Mouse (Mus musculus): ENCODE measurements at regions not wholly inside any gene's neighbourhood (a gene's known extent, or its start where the extent isn't known, plus 50 kb on each side); places are given as distances from the start of the nearest gene placed in this dataset.

DNA sequence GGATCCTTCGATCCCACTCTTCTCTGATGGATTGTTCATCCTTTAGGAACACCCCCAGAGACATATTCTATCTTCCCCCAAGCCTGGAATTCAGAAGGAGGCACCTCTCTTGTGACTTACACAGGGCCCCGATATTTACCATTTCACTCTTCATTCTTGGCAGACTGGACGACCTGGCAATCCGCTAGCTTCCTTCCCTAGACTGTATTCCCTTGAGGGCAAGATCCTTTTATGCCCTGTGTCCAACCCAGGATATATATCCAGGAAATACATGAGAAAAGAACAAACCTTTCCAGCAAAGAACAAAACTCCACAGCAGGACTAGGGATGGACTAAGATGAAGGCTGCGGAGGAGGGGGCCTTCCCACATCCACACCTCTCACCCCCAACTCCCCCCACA, 56.3 kb upstream of the Tnrc6c start:
- TF ChIP-seq POLR2A (IDR thresholded peaks at IDR 0.05; ENCODE audit: insufficient read depth, low read depth, low read length) (no peak), CTCF (IDR thresholded peaks at IDR 0.05; ENCODE audit: insufficient read depth, low read depth, low read length) (no peak)
